Comparison of ENCODE assay signal across 13 mouse cellular contexts in the genomic region with DNA sequence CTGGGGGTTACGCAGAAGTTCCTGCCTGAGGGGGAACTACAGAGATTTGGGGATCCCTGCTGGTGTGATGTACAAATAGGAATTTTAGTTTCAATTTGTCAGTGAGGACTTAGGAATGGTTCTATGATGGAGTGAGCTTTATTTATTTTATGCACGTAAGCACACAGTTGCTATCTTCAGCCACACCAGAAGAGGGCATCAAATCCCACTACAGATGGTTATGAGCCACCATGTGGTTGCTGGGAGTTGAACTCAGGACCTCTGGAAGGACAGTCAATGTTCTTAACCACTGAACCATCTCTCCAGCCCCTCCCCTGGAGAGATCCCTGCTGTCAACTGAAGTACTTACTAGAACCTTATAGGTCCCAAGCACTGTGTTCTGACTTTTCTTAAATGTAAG.
DNase-seq lines count a peak whose midpoint lies in the region; ATAC-seq and TF ChIP-seq lines count a peak whose summit lies in the region.
"Had no signal": no experiment of that assay in that cellular context is flagged by ENCODE, and none has a peak within 500 bp of the region (broad histone marks: within the 10 kb centered on the region; RNA-seq: fewer than 3 reads in every experiment).

No protein-coding gene starts in this region.

- DNase-seq in forebrain, postnatal 0 days = no peak
- DNase-seq in kidney, postnatal 0 days (ENCODE audit: low spot score) = no peak
- peak; percentile 34 for DNase-seq in 3134 (ENCODE audit: extremely low read depth, insufficient read length, low spot score)
- no peak for DNase-seq in embryonic facial prominence, embryonic 10.5 days (ENCODE audit: low spot score)
- no peak for DNase-seq in natural killer cell, adult 2 months (ENCODE audit: low spot score in 2 of 2)
- no peak for DNase-seq in urinary bladder, postnatal 36 days (ENCODE audit: low spot score in 2 of 2)
- DNase-seq: kidney, adult 11 months; lung, adult 2 months had no signal

- H3K9ac ChIP-seq in forebrain, postnatal 0 days = no peak overlapping the region
- no peak overlapping the region for H3K9ac ChIP-seq in forebrain, embryonic 13.5 days
- no peak overlapping the region for H3K9ac ChIP-seq in kidney, postnatal 0 days (ENCODE audit: low read depth, low read length)
- H3K9ac ChIP-seq in kidney, embryonic 15.5 days = no peak overlapping the region
- H3K9ac ChIP-seq: embryonic facial prominence, embryonic 15.5 days; forebrain, embryonic 12.5 days had no signal

- no peaks in the 10 kb centered on the region for H3K9me3 ChIP-seq in forebrain, postnatal 0 days (ENCODE audit: low read length)
- no peaks in the 10 kb centered on the region for H3K9me3 ChIP-seq in forebrain, embryonic 13.5 days (replicated peaks)
- no peaks in the 10 kb centered on the region for H3K9me3 ChIP-seq in kidney, postnatal 0 days (replicated peaks; ENCODE audit: low read length)
- H3K9me3 ChIP-seq in kidney, embryonic 15.5 days (replicated peaks) = no peaks in the 10 kb centered on the region
- no peaks in the 10 kb centered on the region for H3K9me3 ChIP-seq in embryonic facial prominence, embryonic 10.5 days
- H3K9me3 ChIP-seq: embryonic facial prominence, embryonic 15.5 days; forebrain, embryonic 12.5 days had no signal

- 89% methylated on average over 2 of the region's 2 CpGs for WGBS in forebrain, postnatal 0 days
- WGBS in forebrain, embryonic 13.5 days = 94% methylated on average over 2 of the region's 2 CpGs
- 95% methylated on average over 2 of the region's 2 CpGs for WGBS in kidney, postnatal 0 days
- 95% methylated on average over 2 of the region's 2 CpGs for WGBS in kidney, embryonic 15.5 days
- 96% methylated on average over 2 of the region's 2 CpGs for WGBS in embryonic facial prominence, embryonic 10.5 days

- H3K4me2 ChIP-seq in forebrain, postnatal 0 days (ENCODE audit: low read depth) = no peak overlapping the region
- no peak overlapping the region for H3K4me2 ChIP-seq in forebrain, embryonic 13.5 days
- H3K4me2 ChIP-seq in kidney, postnatal 0 days (ENCODE audit: low read length) = no peak overlapping the region
- no peak overlapping the region for H3K4me2 ChIP-seq in kidney, embryonic 15.5 days
- H3K4me2 ChIP-seq: forebrain, embryonic 12.5 days had no signal

- peak; percentile 48 for TF ChIP-seq CTCF in forebrain, postnatal 0 days (IDR thresholded peaks at IDR 0.05; ENCODE audit: low read depth)
- TF ChIP-seq CTCF in kidney, postnatal 0 days (IDR thresholded peaks at IDR 0.05; ENCODE audit: low read depth) = peak; percentile 36; the same call in 1 of the 2 replicates

- peaks cover 14% of the 10 kb centered on the region for H3K4me1 ChIP-seq in forebrain, postnatal 0 days (ENCODE audit: insufficient read depth)
- peaks cover 24% of the 10 kb centered on the region for H3K4me1 ChIP-seq in forebrain, embryonic 13.5 days
- peaks cover 6% of the 10 kb centered on the region for H3K4me1 ChIP-seq in kidney, postnatal 0 days (replicated peaks; ENCODE audit: insufficient read depth, low read length)
- peaks cover 49% of the 10 kb centered on the region for H3K4me1 ChIP-seq in kidney, embryonic 15.5 days
- peaks cover 46% of the 10 kb centered on the region for H3K4me1 ChIP-seq in embryonic facial prominence, embryonic 10.5 days

- H3K27ac ChIP-seq in forebrain, postnatal 0 days (ENCODE audit: low read depth, low read length) = no peak overlapping the region
- H3K27ac ChIP-seq in forebrain, embryonic 13.5 days = no peak overlapping the region
- no peak overlapping the region for H3K27ac ChIP-seq in kidney, postnatal 0 days
- H3K27ac ChIP-seq in kidney, embryonic 15.5 days = no peak overlapping the region
- H3K27ac ChIP-seq in embryonic facial prominence, embryonic 10.5 days (replicated peaks) = 0 out of 2 replicates have a peak overlapping the region, but pooled peaks have one; percentile 51
- H3K27ac ChIP-seq: embryonic facial prominence, embryonic 15.5 days; forebrain, embryonic 12.5 days had no signal

- H3K4me3 ChIP-seq in forebrain, postnatal 0 days (ENCODE audit: low read depth, low read length) = no peak overlapping the region
- no peak overlapping the region for H3K4me3 ChIP-seq in forebrain, embryonic 13.5 days
- H3K4me3 ChIP-seq in kidney, postnatal 0 days (replicated peaks; ENCODE audit: low read depth, low read length) = no peak overlapping the region
- H3K4me3 ChIP-seq in kidney, embryonic 15.5 days (replicated peaks) = no peak overlapping the region
- H3K4me3 ChIP-seq in embryonic facial prominence, embryonic 10.5 days = no peak overlapping the region
- H3K4me3 ChIP-seq: embryonic facial prominence, embryonic 15.5 days; forebrain, embryonic 12.5 days had no signal

- no peaks in the 10 kb centered on the region for H3K36me3 ChIP-seq in forebrain, postnatal 0 days (ENCODE audit: insufficient read depth)
- H3K36me3 ChIP-seq in forebrain, embryonic 13.5 days (ENCODE audit: poor library complexity, severe bottlenecking) = no peaks in the 10 kb centered on the region
- H3K36me3 ChIP-seq in kidney, postnatal 0 days (ENCODE audit: insufficient read depth, low read length) = no peaks in the 10 kb centered on the region
- no peaks in the 10 kb centered on the region for H3K36me3 ChIP-seq in kidney, embryonic 15.5 days
- H3K36me3 ChIP-seq in embryonic facial prominence, embryonic 10.5 days (replicated peaks) = no peaks in the 10 kb centered on the region
- H3K36me3 ChIP-seq: embryonic facial prominence, embryonic 15.5 days; forebrain, embryonic 12.5 days had no signal

- no peaks in the 10 kb centered on the region for H3K27me3 ChIP-seq in forebrain, postnatal 0 days (ENCODE audit: insufficient read depth, low read length)
- no peaks in the 10 kb centered on the region for H3K27me3 ChIP-seq in forebrain, embryonic 13.5 days
- H3K27me3 ChIP-seq in kidney, postnatal 0 days (ENCODE audit: insufficient read depth, low read length) = no peaks in the 10 kb centered on the region
- no peaks in the 10 kb centered on the region for H3K27me3 ChIP-seq in kidney, embryonic 15.5 days
- H3K27me3 ChIP-seq in embryonic facial prominence, embryonic 10.5 days (replicated peaks; ENCODE audit: low read depth, poor library complexity, severe bottlenecking) = no peaks in the 10 kb centered on the region
- H3K27me3 ChIP-seq: embryonic facial prominence, embryonic 15.5 days; forebrain, embryonic 12.5 days had no signal

- ATAC-seq in forebrain, postnatal 0 days = no peak
- ATAC-seq in forebrain, embryonic 13.5 days = no peak
- no peak for ATAC-seq in kidney, postnatal 0 days (replicated peaks; ENCODE audit: low FRiP score, low read depth)
- no peak for ATAC-seq in kidney, embryonic 15.5 days (replicated peaks; ENCODE audit: low FRiP score)
- ATAC-seq: activated CD4-positive, CD25-positive, alpha-beta regulatory T cell, adult 4 months had no signal
